Mouse (Mus musculus) testis, adult 2 months (tissue): ENCODE measurements around the gene Nmnat1. TPM values are rescaled to one million over a fixed set of nuclear protein-coding genes. Genes with fewer than 3 reads are reported as not detected.
A peak's percentile ranks its signal among the peaks of the same experiment; 100 is the strongest.

Experiments
- H3K27ac ChIP-seq: fragments of 200-500 bp; 2 replicates; pipeline ENCODE4 v1.5.1; 2012; ENCODE audit warnings: low read depth, low read length; ENCODE audit not compliant: control insufficient read depth, insufficient read depth
- H3K27me3 ChIP-seq: fragments of 200-500 bp; 2 replicates; pipeline ENCODE4 v1.6.1; 2012; ENCODE audit warnings: mild to moderate bottlenecking, low read length, moderate library complexity; ENCODE audit not compliant: control insufficient read depth, insufficient read depth
- H3K36me3 ChIP-seq: fragments of 200-500 bp; 2 replicates; pipeline ENCODE4 v1.6.1; 2012; ENCODE audit warnings: mild to moderate bottlenecking, low read length; ENCODE audit not compliant: control insufficient read depth, insufficient read depth
- H3K4me1 ChIP-seq: fragments of 200-500 bp; 2 replicates; pipeline ENCODE4 v1.6.1; 2012; ENCODE audit warnings: low read length; ENCODE audit not compliant: control insufficient read depth, insufficient read depth
- H3K4me3 ChIP-seq: fragments of 200-500 bp; 2 replicates; pipeline ENCODE4 v1.5.1; 2012; ENCODE audit warnings: low read depth, mild to moderate bottlenecking, low read length, moderate library complexity, mixed read lengths; ENCODE audit not compliant: control insufficient read depth
- CTCF ChIP-seq: fragments of 200-500 bp; IDR thresholded peaks from 2 replicates; pipeline ENCODE4 v1.5.1; 2012; ENCODE audit warnings: low read depth, mild to moderate bottlenecking, inconsistent platforms, low read length, moderate library complexity; ENCODE audit not compliant: control insufficient read depth, insufficient read depth, insufficient replicate concordance
- POLR2A ChIP-seq: fragments of 200-500 bp; IDR thresholded peaks from 2 replicates; pipeline ENCODE4 v1.6.1; 2012; ENCODE audit warnings: low read depth, mild to moderate bottlenecking, inconsistent platforms, low read length, moderate library complexity; ENCODE audit not compliant: control insufficient read depth
- polyA plus RNA-seq: library from polyadenylated mRNA; depleted of rRNA; stranded (reverse); fragments of >200 nt; gene quantifications from 2 replicates; pipeline ENCODE4 v1.2.3, GENCODE M21; 2012

Nmnat1 gene
- polyA plus RNA-seq, 1 experiment, result 30.2 TPM

DNA sequence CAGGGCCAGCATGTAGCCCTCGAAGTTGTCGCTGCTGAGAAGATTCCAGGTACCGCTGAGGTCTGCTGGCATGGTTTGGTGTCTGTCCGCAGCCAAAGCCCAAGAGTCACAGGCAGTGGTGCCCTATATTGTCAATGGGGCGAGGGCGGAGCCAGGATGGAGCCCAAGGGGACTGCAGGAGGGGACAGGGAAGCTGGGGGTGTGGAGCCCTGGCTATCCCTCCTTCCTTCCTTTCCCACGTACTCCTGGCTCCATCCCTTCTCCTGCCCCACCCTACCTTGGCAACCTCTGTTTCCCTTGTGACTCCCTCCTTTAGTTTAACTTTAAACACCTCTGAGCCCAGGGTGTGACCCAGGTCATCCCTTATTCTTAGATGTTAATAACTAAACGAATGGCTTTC lies 30.1 kb downstream of the Nmnat1 start, which contains the start of gene Rbp7:
TSS of gene Rbp7 (minus strand) at position 100 of the 400 bp plus-strand sequence.
- TF ChIP-seq POLR2A, result no peak
- no peak for TF ChIP-seq CTCF
- Histone ChIP-seq H3K4me3 (no peak within 1 kb of the TSS), H3K4me1 (peaks cover 3% of the 10 kb centered on the region; the same call in 1 of the 2 replicates), H3K36me3 (no peaks in the 10 kb centered on the region), H3K27me3 (no peaks in the 10 kb centered on the region), H3K27ac (no peak within 1 kb of the TSS)

DNA sequence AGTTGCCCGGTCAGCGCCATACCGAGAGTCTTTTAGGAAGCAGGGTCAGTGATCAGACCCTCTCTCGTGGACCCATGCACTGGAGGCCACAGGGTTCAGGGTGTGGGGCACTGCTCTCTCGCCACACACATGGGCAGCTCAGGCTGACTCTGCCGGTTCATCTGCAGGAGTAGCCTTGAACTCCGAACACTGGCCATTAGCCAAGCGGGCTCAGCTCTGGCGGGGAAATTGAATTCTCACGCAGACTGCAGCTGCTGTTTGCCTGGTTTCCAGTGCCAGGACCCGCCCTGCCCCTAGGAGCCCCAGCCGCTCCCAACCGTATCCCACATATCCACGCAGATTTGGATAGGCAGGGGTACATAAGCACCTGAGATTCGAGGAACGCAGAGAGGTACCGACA lies 30.7 kb downstream of the Nmnat1 start:
- no peak overlapping the region for H3K27ac ChIP-seq
- no peak overlapping the region for H3K4me3 ChIP-seq
- H3K36me3 ChIP-seq, result no peaks in the 10 kb centered on the region
- H3K4me1 ChIP-seq, result peaks cover 3% of the 10 kb centered on the region; the same call in 1 of the 2 replicates
- TF ChIP-seq POLR2A, result no peak
- no peak for TF ChIP-seq CTCF
- no peaks in the 10 kb centered on the region for H3K27me3 ChIP-seq

DNA sequence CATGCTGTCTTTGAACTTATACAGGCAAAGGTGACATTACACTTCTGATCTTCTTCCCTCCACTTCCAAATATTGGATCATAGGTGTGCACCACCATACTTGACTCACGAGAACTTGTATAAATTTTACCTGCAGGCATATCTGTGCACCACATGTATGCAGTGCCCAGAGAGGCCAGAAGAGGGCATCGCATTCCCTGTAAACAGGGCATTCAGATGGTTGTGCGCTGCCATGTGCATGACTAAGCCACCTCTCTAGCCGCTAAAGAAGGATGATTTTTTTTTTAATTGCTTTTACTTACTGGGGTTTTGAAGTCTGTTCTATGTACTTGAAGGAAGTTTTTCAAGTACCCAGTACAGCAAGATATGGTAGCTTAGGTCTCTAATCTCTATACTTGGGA lies 31.3 kb downstream of the Nmnat1 start:
- H3K36me3 ChIP-seq, result no peaks in the 10 kb centered on the region
- H3K27me3 ChIP-seq, result no peaks in the 10 kb centered on the region
- TF ChIP-seq CTCF (peak; percentile 61; the same call in 1 of the 2 replicates), POLR2A (no peak)
- H3K4me1 ChIP-seq, result peaks cover 3% of the 10 kb centered on the region; the same call in 1 of the 2 replicates
- H3K4me3 ChIP-seq, result no peak overlapping the region
- H3K27ac ChIP-seq, result no peak overlapping the region

DNA sequence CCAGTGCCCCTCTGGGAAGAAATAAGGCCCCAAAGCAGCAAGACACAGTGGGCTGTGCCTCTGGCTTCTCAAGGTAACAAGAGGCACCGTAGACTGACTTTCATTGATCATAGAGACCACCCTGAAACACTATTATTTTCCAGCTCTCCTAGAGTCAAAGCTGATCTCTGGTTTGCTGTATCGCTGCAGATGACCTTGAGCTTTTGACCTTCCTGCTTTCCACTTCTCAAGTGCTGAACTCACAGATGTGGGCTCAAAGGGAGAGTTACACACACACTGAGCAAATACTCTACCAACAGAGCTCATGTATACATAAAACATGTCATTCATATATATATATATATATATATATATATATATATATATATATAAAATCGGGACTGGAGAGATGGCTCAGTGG lies 34.4 kb downstream of the Nmnat1 start:
- Histone ChIP-seq H3K36me3 (no peaks in the 10 kb centered on the region), H3K4me1 (no peaks in the 10 kb centered on the region; the same call in 1 of the 2 replicates), H3K27me3 (no peaks in the 10 kb centered on the region), H3K27ac (no peak overlapping the region), H3K4me3 (no peak overlapping the region)
- no peak for TF ChIP-seq POLR2A
- no peak for TF ChIP-seq CTCF

DNA sequence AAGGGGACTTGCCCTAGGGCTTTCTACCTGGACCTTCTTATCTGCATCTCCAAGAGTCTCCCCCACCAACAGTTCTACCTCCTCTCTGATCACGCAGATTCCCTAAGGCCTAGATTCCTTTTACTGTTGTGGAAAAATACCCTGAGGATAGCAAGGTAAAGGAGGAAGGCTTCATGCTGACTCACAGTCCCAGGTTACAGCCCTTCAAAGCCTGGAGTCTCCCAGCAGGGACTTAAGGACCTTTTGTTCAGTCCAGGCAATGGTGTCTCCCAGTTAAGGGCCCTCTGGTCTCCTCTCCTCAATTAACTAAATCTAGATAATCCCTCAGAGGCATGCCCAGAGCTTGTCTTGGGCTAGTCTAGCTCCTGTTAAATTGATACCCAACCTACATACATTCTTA lies 38.7 kb downstream of the Nmnat1 start:
- Histone ChIP-seq H3K36me3 (no peaks in the 10 kb centered on the region), H3K27me3 (no peaks in the 10 kb centered on the region), H3K4me1 (no peaks in the 10 kb centered on the region; the same call in none of the 2 replicates), H3K27ac (no peak overlapping the region), H3K4me3 (no peak overlapping the region)
- TF ChIP-seq CTCF (no peak), POLR2A (no peak)

DNA sequence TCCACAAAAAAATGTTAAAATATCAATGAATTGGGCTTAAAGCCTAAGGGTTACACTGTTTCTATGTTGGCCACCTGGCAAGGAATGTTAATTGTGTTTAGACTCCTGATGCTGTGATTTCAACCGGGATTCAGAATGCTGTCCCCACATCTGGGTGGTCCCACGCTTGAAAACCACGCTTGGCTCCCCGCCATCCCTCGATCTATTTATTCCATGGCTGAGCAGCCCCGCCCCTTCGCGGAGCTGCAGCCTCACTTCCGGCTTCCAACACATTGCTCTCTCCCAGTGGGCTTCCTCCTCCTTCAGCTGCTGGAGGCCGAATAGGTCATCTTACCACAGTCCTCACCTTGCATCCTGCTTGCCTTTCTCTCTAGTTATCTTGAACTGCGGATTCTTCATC lies 39.1 kb downstream of the Nmnat1 start:
- Histone ChIP-seq H3K27me3 (no peaks in the 10 kb centered on the region), H3K4me1 (no peaks in the 10 kb centered on the region; the same call in none of the 2 replicates), H3K27ac (no peak overlapping the region), H3K36me3 (no peaks in the 10 kb centered on the region), H3K4me3 (no peak overlapping the region)
- no peak for TF ChIP-seq CTCF
- TF ChIP-seq POLR2A, result no peak

DNA sequence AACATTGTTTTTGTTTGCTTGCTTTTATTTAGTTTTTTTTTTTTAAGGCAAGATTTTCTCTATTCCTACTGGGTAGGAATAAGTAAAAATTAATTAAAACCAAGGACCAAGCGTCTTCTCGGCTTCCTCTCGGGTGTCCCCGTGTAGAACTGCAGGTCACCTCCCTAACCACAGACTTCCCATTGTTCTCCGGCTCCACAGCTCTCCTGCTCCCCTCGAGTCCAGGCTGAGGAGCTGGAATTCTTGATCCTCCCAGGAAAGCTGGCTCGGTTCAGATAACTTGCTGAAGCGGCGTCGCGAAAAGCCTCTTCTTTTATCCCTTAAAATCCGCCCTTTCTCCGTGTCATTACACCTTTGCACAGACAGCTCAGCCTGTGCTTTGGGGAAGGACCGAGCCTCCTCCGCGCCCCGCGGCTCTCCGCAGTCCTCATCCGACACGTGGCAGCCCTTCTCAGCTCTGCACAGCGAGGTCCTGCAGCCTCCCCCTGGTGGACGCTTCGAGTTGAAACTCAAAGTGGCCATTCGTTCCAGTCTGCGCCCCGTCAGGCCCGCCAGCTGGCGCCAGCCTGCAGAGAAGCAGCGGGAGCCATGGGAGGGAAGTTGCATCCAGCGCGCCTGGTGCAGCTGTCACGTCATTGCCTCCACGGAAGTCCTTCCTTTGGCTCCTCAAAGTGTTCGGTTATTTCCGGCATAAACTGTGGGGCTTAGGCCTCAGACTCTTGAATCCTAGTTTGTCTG lies 39.9 kb downstream of the Nmnat1 start:
- Histone ChIP-seq H3K27me3 (no peaks in the 10 kb centered on the region), H3K4me3 (peak overlapping the region; percentile 56), H3K27ac (peak overlapping the region; percentile 35; the same call in 1 of the 2 replicates), H3K4me1 (no peaks in the 10 kb centered on the region; the same call in none of the 2 replicates), H3K36me3 (no peaks in the 10 kb centered on the region)
- TF ChIP-seq POLR2A (no peak), CTCF (peak; percentile 74; the same call in 1 of the 2 replicates)

DNA sequence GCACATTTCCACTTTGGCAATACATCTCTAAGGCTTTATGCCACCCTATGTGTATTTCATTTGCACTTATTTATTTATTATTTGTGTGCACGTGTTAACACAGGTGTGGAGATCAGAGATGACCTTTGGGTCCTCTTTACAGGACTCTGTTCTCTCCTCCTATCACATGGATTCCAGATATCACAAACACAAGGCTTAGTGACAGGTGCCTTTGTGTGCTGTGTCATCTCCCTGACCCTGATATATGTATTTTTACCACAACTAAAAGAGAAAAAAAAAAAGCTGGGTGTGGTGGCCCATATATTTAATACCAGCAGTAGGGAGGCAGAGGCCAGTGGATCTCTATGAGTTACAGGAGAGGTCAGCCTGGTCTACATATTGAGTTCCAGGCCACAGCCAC lies 40.5 kb downstream of the Nmnat1 start:
- no peak overlapping the region for H3K27ac ChIP-seq
- TF ChIP-seq CTCF (no peak), POLR2A (no peak)
- H3K4me1 ChIP-seq, result no peaks in the 10 kb centered on the region; the same call in none of the 2 replicates
- no peaks in the 10 kb centered on the region for H3K36me3 ChIP-seq
- H3K27me3 ChIP-seq, result no peaks in the 10 kb centered on the region
- no peak overlapping the region for H3K4me3 ChIP-seq
